Mouse (Mus musculus) embryo, embryonic 11 days (tissue): Measurements from ENCODE around the gene Ptprcap.
A peak's percentile ranks its signal among the peaks of the same experiment; 100 is the strongest.

Experiments
- DNase-seq: peaks from one replicate; pipeline ENCODE4 v3.0.0-alpha.2; 2015

The Ptprcap gene

GRCm38 (mm10) chr19:4147782-4148490, 5.5 kb upstream of the Ptprcap start:
- no peak for DNase-seq

GRCm38 (mm10) chr19:4148491-4148806, 5.0 kb upstream of the Ptprcap start, which contains the start of gene Coro1b:
TSS of gene Coro1b (plus strand) at chr19:4148619.
- peak; percentile 96 for DNase-seq

GRCm38 (mm10) chr19:4148819-4149218, 4.6 kb upstream of the Ptprcap start:
- no peak for DNase-seq

- DNase-seq: no peak
Measured at GRCm38 (mm10) chr19:4149283-4149682, 4.1 kb upstream of the Ptprcap start.

- no peak for DNase-seq
Measured at GRCm38 (mm10) chr19:4149764-4150461, 3.5 kb upstream of the Ptprcap start.

GRCm38 (mm10) chr19:4150567-4151487, 2.6 kb upstream of the Ptprcap start:
- DNase-seq: no peak

- DNase-seq: no peak
Measured at GRCm38 (mm10) chr19:4151488-4151860, 1.9 kb upstream of the Ptprcap start.

- DNase-seq: no peak
Measured at GRCm38 (mm10) chr19:4151898-4152297, 1.5 kb upstream of the Ptprcap start.

- no peak for DNase-seq
Measured at GRCm38 (mm10) chr19:4152445-4153231, 766 bp upstream of the Ptprcap start.

- no peak for DNase-seq
Measured at GRCm38 (mm10) chr19:4154437-4155222, 1.2 kb downstream of the Ptprcap start.

GRCm38 (mm10) chr19:4155223-4156072, 2.0 kb downstream of the Ptprcap start:
- DNase-seq: no peak

GRCm38 (mm10) chr19:4156073-4156579, 2.7 kb downstream of the Ptprcap start:
- DNase-seq: no peak

- no peak for DNase-seq
Measured at GRCm38 (mm10) chr19:4156771-4157170, 3.4 kb downstream of the Ptprcap start.

- DNase-seq: no peak
Measured at GRCm38 (mm10) chr19:4159049-4159448, 5.6 kb downstream of the Ptprcap start.

GRCm38 (mm10) chr19:4162646-4163542, 9.5 kb downstream of the Ptprcap start, which contains the start of gene Rps6kb2:
TSS of gene Rps6kb2 (minus strand) at chr19:4163354.
- peak; percentile 97 for DNase-seq

- no peak for DNase-seq
Measured at GRCm38 (mm10) chr19:4163543-4163887, 10.1 kb downstream of the Ptprcap start.

- no peak for DNase-seq
Measured at GRCm38 (mm10) chr19:4164100-4164499, 10.7 kb downstream of the Ptprcap start.

GRCm38 (mm10) chr19:4164721-4165120, 11.3 kb downstream of the Ptprcap start:
- no peak for DNase-seq

GRCm38 (mm10) chr19:4166678-4167476, 13.5 kb downstream of the Ptprcap start:
- no peak for DNase-seq
